Mouse (Mus musculus): Measurements from ENCODE around the gene Gm5089.

DNA sequence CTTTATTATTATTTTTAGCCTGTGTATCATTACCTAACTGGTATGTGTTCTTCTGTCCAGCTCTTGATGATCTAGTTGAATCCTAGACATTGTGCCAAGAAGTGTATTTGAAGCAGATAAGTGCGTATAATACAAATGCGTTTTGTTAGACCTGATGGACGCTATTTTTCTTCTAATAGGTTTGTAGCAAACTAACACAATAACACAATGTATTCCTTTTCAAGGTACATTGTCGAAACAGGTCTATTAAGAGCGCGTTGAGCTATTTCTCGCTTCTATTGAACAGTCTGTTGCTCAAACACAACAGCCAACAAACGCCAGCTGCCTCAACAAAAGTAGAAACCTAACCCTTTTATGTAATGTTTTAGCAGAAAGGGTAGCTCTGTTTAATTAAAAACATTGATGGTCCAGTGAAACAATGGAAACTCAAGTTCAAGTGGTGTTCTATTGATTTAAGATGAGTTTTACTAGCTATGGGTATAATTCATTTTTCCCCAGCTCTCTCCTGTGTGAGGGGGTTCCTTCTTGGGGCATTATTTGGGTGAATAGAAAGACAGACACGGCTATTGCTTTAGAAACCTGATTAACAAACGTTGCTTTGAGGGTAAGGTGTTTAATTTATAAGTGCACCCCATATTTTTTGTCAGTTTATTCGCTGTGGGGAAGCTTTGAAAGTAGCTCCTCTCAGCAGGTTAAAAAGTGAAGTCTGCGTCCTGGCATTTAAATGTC lies 38.9 kb upstream of the Gm5089 start:
- TF ChIP-seq CTCF (IDR thresholded peaks at IDR 0.05; ENCODE audit: low read depth) (no peak), EP300 (IDR thresholded peaks at IDR 0.05; ENCODE audit: low read depth) (no peak)

Measured in heart, postnatal 0 days (tissue).